Mouse (Mus musculus) embryonic facial prominence, embryonic 13.5 days (tissue): ENCODE results near the gene Nhej1. TPM values are rescaled to one million over a fixed set of nuclear protein-coding genes. Genes with fewer than 3 reads are reported as not detected.

Experiments
- ATAC-seq: fragments of 200-750 bp; cut with Nextera tagmentation; 2 replicates; pipeline ENCODE4 v1.8.0; 2017; ENCODE audit warnings: low read depth; ENCODE audit not compliant: insufficient number of reproducible peaks, insufficient read depth, low FRiP score, low TSS enrichment
- H3K27ac ChIP-seq: fragments of 300-500 bp; sonication (generic); 2 replicates; pipeline ENCODE4 v1.5.1; 2015; ENCODE audit warnings: moderate library complexity, mild to moderate bottlenecking, inconsistent platforms
- H3K27me3 ChIP-seq: fragments of 300-500 bp; sonication (generic); 2 replicates; pipeline ENCODE4 v1.6.1; 2015; ENCODE audit warnings: mild to moderate bottlenecking, inconsistent platforms
- H3K36me3 ChIP-seq: fragments of 300-500 bp; sonication (generic); 2 replicates; pipeline ENCODE4 v1.6.1; 2015; ENCODE audit warnings: mild to moderate bottlenecking, inconsistent platforms
- H3K4me1 ChIP-seq: fragments of 300-500 bp; sonication (generic); 2 replicates; pipeline ENCODE4 v1.6.1; 2015; ENCODE audit warnings: inconsistent platforms
- H3K4me2 ChIP-seq: fragments of 300-500 bp; sonication (generic); 2 replicates; pipeline ENCODE4 v1.6.1; 2015; ENCODE audit warnings: moderate library complexity, mild to moderate bottlenecking, inconsistent platforms
- H3K4me3 ChIP-seq: fragments of 300-500 bp; sonication (generic); 2 replicates; pipeline ENCODE4 v1.5.1; 2015; ENCODE audit warnings: mild to moderate bottlenecking, inconsistent platforms
- H3K9ac ChIP-seq: fragments of 300-500 bp; sonication (generic); 2 replicates; pipeline ENCODE4 v1.6.1; 2015; ENCODE audit warnings: mild to moderate bottlenecking, inconsistent platforms
- H3K9me3 ChIP-seq: fragments of 300-500 bp; sonication (generic); 2 replicates; pipeline ENCODE4 v1.6.1; 2016; ENCODE audit warnings: inconsistent platforms
- whole genome bisulfite sequencing: fragments of 180-500 bp; shearing (Covaris S2); methylation state at CpG from one replicate; pipeline ENCODE4 v1.1.7; 2015; ENCODE audit warnings: mixed read lengths; 5-methylcytosine and 5-hydroxymethylcytosine counted together
- polyA plus RNA-seq: library from polyadenylated mRNA; unstranded; fragments of >200 nt; fragmentation: Nextera tagmentation; extraction: Ambion mirVana; gene quantifications from 2 replicates; pipeline ENCODE4 v1.2.1, GENCODE M21; 2015

Gene Nhej1
- polyA plus RNA-seq, 1 experiment from 2014 or later: 12.7 TPM

DNA sequence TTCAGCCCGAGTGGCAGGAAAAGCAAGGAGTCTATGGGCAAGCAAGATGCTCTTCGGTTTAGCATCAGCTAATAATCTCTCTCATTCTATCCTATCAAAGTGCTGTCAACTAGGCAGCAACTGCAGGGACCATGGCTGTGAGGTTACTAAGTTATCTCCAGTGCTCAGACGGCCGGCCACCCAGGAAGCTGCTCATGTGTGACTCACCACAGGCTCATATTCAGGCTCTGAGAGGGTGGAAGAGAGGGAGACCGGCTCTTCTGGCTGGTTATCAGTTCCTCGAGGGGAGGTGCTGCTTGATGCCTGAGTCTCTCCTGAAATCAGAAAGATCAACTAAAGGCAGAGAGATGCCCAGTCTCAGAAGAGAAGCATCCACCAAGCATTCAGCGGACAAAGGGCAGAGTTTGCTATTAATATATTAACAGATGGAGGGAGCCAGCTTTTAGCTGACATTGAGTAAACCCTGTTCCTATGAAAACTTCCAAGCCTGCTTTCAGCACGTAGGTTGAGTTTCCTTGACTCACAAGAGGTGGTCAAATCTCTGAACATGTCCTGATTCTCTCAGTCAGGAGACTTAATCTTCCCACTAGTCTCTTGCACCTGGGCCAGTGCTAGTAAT is 156.9 kb downstream of the Nhej1 start:
- WGBS: 80% methylated on average over 8 of the region's 8 CpGs
- Histone ChIP-seq H3K9ac (no peak overlapping the region), H3K27me3 (peaks cover 6% of the 10 kb centered on the region), H3K9me3 (no peaks in the 10 kb centered on the region), H3K36me3 (no peaks in the 10 kb centered on the region), H3K4me2 (no peak overlapping the region), H3K4me1 (peaks cover 9% of the 10 kb centered on the region), H3K27ac (no peak overlapping the region), H3K4me3 (no peak overlapping the region)
- no peak for ATAC-seq

DNA sequence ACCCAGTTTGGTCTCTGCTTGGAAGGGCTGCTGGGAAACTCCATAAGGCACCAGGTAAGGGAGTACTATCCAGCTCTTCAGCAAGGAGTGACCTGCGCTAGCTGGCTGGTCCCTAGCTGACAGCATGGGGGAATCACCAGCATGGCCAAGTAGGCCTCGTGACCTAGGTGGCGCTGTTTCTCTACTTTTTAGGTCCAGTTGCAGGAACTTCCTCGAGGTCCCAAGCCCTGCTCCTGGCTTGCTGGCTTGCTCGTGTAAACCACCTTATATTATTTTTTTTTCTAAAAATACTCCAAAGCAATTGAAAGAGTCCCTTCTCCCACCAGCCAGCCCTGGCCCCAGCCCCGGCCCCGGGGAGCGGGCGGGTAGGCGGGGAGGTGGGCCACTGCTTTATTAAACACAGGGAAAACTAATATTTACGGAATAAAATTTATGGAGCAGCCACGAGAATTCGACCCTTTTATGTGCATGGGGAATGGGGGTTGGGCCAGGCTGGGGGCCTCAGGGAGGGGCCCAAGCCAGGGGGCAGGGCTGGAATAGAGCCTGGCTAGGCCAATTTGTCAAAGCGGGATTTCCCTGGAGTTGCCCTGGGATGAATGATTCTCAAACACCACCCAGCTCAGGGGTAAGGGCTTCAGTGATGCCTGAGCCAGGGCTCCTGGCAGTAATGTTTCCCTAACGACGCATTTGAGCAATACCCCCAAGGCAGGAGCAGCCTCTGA is 160.3 kb downstream of the Nhej1 start:
- Histone ChIP-seq H3K36me3 (no peaks in the 10 kb centered on the region), H3K9me3 (no peaks in the 10 kb centered on the region), H3K27ac (no peak overlapping the region), H3K9ac (0 out of 2 replicates have a peak overlapping the region, but pooled peaks have one; percentile 54), H3K27me3 (peaks cover 20% of the 10 kb centered on the region), H3K4me2 (peak overlapping the region; percentile 60), H3K4me1 (peaks cover 9% of the 10 kb centered on the region), H3K4me3 (peak overlapping the region; percentile 23)
- ATAC-seq: peak; percentile 38; the same call in 1 of the 2 replicates
- 10% methylated on average over 16 of the region's 16 CpGs for WGBS

DNA sequence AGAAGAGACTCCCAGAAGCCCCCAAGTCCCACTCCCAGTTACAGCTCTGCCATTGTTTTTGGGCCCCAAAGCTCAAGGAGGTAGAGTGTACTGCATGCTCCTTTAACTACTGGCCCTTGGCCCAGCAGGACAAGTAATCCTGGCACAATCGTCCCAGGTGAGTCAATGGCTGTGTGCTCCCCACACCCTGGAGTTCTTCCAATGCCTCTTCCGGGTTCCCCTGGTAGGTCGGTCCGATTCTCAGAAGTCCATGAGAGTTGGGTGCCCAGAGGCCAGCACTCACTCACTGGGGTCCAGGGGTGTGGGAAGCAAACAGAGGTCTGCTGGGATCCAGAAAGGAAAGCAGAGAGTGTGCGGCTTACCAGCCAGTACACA is 162.2 kb downstream of the Nhej1 start:
- WGBS: 91% methylated on average over 5 of the region's 5 CpGs
- Histone ChIP-seq H3K4me3 (no peak overlapping the region), H3K9ac (no peak overlapping the region), H3K4me2 (no peak overlapping the region), H3K9me3 (no peaks in the 10 kb centered on the region), H3K36me3 (no peaks in the 10 kb centered on the region), H3K27me3 (peaks cover 36% of the 10 kb centered on the region), H3K27ac (no peak overlapping the region), H3K4me1 (peaks cover 9% of the 10 kb centered on the region)
- no peak for ATAC-seq

DNA sequence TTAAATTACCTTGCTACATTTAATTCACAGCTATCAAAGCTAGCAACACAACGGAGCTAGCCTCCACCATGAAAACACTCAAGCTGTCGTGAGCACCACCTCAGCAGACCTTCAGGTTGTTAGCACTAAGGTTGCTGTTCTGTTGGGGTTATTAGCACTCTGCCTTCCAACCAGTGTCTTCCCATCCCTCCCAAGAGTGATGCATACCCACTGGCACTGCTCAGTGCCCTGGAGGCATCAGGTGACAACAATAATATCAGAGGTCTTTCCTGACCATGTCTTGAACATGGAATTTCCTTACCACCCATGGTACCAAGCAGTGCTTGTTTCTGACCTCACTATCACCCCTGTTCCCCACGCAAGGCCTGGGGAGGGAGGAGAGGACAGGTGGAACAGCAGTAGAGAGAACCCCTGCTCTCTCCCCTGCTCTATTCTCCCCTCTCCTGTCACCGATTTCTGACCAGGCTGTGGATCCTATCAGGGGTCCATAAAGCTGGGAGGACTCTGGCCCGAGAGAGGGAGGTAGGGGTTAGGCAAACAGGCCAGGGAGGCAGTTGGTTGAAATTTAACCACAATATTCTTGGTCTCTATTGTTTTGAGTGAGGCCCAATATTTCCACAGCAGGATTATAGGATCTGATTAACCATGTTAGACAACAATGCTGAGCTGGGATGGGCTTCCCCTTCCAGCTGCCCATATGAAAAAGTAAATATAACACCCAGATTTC is 162.7 kb downstream of the Nhej1 start:
- no peak for ATAC-seq
- Histone ChIP-seq H3K9me3 (no peaks in the 10 kb centered on the region), H3K4me1 (peaks cover 9% of the 10 kb centered on the region), H3K36me3 (no peaks in the 10 kb centered on the region), H3K4me3 (no peak overlapping the region), H3K27me3 (peaks cover 42% of the 10 kb centered on the region), H3K27ac (no peak overlapping the region), H3K9ac (no peak overlapping the region), H3K4me2 (no peak overlapping the region)
- WGBS: 77% methylated on average over 5 of the region's 5 CpGs

DNA sequence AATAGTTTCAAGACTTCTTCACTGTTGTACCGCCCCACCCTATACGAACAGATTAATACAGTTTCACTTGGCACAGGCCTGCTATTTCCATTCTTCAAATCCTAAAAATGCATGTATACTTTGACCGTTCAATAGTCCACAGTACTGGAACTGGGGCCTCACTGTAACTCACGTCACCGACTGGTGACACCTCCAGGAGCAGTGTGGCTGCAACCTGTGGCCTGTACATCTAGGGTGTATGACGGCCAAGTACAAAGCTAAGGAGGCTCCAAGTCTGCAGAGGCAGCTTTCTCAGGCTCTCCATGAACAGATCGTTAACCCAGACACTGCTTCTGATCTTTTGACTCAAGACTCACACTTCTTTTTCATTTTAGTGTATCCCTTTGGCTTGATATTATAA is 163.3 kb downstream of the Nhej1 start:
- 83% methylated on average over 7 of the region's 7 CpGs for WGBS
- H3K36me3 ChIP-seq: no peaks in the 10 kb centered on the region
- H3K9ac ChIP-seq: no peak overlapping the region
- no peak overlapping the region for H3K4me2 ChIP-seq
- no peaks in the 10 kb centered on the region for H3K9me3 ChIP-seq
- H3K4me1 ChIP-seq: peaks cover 9% of the 10 kb centered on the region
- no peak overlapping the region for H3K27ac ChIP-seq
- ATAC-seq: no peak
- no peak overlapping the region for H3K4me3 ChIP-seq
- H3K27me3 ChIP-seq: peaks cover 48% of the 10 kb centered on the region

DNA sequence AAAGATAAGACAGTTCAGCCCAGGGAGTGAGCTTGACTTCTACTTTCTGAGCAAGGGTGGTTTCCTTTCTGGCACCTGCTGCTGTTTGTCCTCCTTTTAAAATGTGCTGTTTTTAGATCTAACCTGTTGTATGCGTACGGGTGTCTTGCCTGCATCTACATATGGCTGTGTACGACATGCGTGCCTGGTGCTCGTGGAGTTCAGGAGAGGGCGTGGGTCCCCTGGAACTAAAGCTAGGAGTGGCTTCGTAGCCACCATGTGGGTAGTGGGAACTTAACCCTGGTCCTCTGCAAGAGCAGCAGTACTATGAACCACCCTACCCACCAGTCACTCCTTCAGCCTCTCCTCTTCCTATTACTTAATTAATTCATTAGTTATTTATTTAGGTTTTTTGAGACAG is 164.9 kb downstream of the Nhej1 start:
- Histone ChIP-seq H3K27me3 (peaks cover 61% of the 10 kb centered on the region), H3K4me2 (no peak overlapping the region), H3K4me1 (peaks cover 5% of the 10 kb centered on the region), H3K36me3 (no peaks in the 10 kb centered on the region), H3K9me3 (no peaks in the 10 kb centered on the region), H3K27ac (no peak overlapping the region), H3K9ac (no peak overlapping the region), H3K4me3 (no peak overlapping the region)
- no peak for ATAC-seq
- 84% methylated on average over 7 of the region's 7 CpGs for WGBS

DNA sequence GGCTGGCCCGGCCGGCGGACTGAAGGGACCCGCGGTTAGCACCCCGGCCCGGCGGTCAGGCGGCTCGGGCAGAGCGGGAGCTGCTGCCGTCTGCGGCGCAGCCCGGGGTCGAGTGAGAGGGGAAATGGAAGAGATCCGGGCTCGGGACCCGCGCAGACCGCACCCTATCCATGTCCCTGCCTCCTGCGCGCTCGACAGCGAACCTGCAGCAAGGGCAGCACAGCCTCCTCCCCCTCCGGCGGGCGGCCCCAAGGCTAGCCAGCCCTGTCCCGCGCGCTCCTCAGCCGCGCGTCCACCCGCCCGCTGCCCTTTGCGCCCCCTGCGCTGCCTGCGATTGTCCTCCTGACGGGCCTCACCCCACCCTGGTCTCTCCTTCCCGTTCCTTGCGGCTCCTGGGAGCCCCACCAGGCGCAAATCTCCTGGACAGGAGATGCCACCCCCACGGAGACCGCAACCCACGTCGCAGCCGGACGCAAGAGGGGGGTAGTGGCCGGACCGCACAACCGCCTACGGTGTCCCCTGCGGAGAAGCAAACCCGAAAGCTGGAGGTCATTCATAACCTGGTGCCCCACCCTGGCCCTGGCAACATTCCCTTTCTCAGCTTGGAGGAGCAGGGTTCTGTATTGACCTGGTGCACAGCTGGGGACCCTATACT is 173.3 kb downstream of the Nhej1 start, which contains the start of gene Ihh:
Gene Ihh (minus strand): TSS at position 117 of the 655 bp plus-strand sequence.
- Histone ChIP-seq H3K27ac (no peak within 1 kb of the TSS), H3K27me3 (peaks cover 97% of the 10 kb centered on the region), H3K4me2 (peak within 1 kb of the TSS; percentile 69), H3K4me1 (peaks cover 36% of the 10 kb centered on the region), H3K4me3 (peak within 1 kb of the TSS; percentile 43), H3K9ac (peak within 1 kb of the TSS; percentile 44), H3K9me3 (no peaks in the 10 kb centered on the region), H3K36me3 (no peaks in the 10 kb centered on the region)
- 1% methylated on average over 53 of the region's 55 CpGs for WGBS
- no peak for ATAC-seq

DNA sequence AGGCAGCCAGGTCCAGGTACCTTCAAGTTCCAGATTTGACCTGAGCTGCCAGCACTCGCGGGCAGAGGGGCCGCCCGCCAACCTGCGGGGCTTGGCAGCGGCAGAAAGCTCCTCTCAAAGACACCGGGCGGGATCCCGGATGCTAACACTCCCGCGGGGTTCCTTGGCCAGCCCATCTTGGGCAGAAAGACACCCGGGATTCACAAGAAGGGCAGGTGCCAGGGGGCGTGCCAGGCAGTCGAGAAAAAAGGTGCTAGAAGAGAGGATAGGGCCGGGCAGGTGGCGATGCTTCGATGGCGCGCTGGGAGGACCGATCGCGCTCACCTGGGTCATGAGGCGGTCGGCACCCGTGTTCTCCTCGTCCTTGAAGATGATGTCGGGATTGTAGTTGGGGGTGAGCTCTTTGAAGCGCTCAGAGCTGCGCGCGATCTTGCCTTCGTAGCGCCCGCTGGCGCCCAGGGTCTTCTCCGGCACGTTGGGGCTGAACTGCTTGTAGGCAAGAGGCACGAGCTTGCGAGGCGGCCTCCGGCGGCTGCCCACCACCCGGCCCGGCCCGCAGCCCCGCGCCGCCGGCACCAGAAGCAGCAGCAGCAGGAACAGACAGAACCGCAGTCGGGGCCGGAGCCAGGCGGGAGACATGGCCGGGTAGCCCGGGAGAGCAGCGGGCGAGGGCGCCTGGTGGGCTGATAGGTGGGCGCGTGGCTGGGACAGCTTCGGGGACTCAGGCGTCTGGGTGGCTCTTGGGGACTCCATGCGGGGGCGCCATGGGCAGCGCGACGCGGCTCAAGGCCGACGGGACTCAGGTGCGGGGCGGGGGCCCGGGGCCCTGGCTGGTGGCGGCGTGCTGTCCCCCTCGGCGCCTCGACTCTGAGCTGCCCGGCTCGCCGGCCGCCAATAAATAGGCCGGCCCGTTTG is 174.2 kb downstream of the Nhej1 start:
- Histone ChIP-seq H3K4me1 (peaks cover 36% of the 10 kb centered on the region), H3K27ac (no peak overlapping the region), H3K27me3 (peaks cover 99% of the 10 kb centered on the region), H3K4me2 (peak overlapping the region; percentile 69), H3K9ac (peak overlapping the region; percentile 44), H3K36me3 (no peaks in the 10 kb centered on the region), H3K9me3 (no peaks in the 10 kb centered on the region), H3K4me3 (peak overlapping the region; percentile 43)
- WGBS: under 1% methylated on average over 83 of the region's 84 CpGs
- no peak for ATAC-seq

DNA sequence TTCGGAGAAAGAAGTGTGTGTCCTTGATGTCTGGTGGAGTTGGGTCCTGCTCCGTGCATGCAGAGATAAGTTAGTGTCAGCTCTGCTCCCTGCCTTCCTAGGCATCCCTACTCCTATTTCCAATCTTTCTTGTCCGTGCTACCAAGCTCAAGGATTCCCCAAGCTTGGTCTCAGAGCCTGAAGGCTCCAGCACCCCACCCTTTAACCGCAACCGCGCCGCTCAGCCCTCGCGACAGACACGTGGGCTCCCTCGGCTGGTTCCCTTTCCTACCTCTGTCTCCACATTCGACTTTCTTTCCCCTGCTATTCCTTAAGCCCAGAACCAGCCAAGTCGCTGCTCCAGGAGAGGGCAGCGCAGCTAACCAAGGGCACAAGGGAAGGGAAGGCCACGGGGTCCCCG is 174.9 kb downstream of the Nhej1 start:
- Histone ChIP-seq H3K4me2 (peak overlapping the region; percentile 69), H3K9me3 (no peaks in the 10 kb centered on the region), H3K4me3 (peak overlapping the region; percentile 43), H3K36me3 (no peaks in the 10 kb centered on the region), H3K27ac (no peak overlapping the region), H3K27me3 (peaks cover 99% of the 10 kb centered on the region), H3K4me1 (peaks cover 36% of the 10 kb centered on the region), H3K9ac (no peak overlapping the region)
- no peak for ATAC-seq
- WGBS: 1% methylated on average over 16 of the region's 16 CpGs

DNA sequence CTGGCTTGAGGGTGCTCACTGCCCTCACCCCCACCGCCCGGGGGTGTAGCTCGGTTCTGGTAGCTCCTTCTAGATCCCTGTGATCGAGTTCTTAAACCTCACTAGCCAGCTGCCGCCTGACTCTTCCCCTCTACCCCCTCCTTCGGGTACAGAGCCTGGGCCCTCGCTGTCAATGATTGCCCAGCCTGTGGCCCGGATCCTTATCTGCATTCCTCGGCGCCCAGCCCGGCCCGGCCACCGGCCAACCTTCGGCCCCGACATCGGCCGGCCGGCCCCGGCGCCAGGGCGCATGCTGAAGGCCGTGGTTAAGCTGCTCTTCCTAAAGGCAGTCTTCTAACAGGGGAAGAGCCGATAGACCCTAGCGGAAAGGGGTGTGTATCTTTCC is 175.3 kb downstream of the Nhej1 start:
- H3K4me1 ChIP-seq: peaks cover 36% of the 10 kb centered on the region
- WGBS: 4% methylated on average over 24 of the region's 24 CpGs
- no peaks in the 10 kb centered on the region for H3K9me3 ChIP-seq
- no peak for ATAC-seq
- H3K4me3 ChIP-seq: peak overlapping the region; percentile 43; the same call in 1 of the 2 replicates
- peaks cover 99% of the 10 kb centered on the region for H3K27me3 ChIP-seq
- H3K9ac ChIP-seq: no peak overlapping the region
- H3K36me3 ChIP-seq: no peaks in the 10 kb centered on the region
- no peak overlapping the region for H3K27ac ChIP-seq
- H3K4me2 ChIP-seq: peak overlapping the region; percentile 69
